Mouse (Mus musculus) left cerebral cortex, postnatal 36 days (tissue): ENCODE measurements around the gene Snx11. TPM values are rescaled to one million over a fixed set of nuclear protein-coding genes. Genes with fewer than 3 reads are reported as not detected.

ENCODE experiments used
- DNase-seq, 2 experiments: peaks; one replicate each; pipeline ENCODE4 v3.0.0; 2021 to 2022; ENCODE audit warnings: low spot score in 2 of 2, mixed read lengths in 1 of 2
- intact Hi-C: fragments of 180-260 bp; cut with DNase I; formaldehyde crosslinking; loops from one replicate; pipeline ENCODE4 v1.15.1; 2025
- total RNA-seq, 2 experiments: library from RNA; stranded (reverse); gene quantifications; 2 replicates each; pipeline ENCODE4 v1.2.3; 2021

The Snx11 gene
- total RNA-seq, 2 experiments from 2014 or later, result 40.4 to 49.0 TPM

GRCm38 (mm10) chr11:96732657-96733056 lies 44.7 kb downstream of the Snx11 start:
- intact Hi-C loops, result no loop called here
- DNase-seq, result no peak

GRCm38 (mm10) chr11:96730327-96730726 lies 47.0 kb downstream of the Snx11 start:
- DNase-seq, result no peak
- intact Hi-C loops, result no loop called here

- no peak for DNase-seq
- intact Hi-C loops, result no loop called here
These were observed 47.9 kb downstream of the Snx11 start for GRCm38 (mm10) chr11:96729462-96729861.

GRCm38 (mm10) chr11:96728577-96728976 lies 48.8 kb downstream of the Snx11 start:
- intact Hi-C loops, result no loop called here
- no peak for DNase-seq

- DNase-seq, result no peak
- intact Hi-C loops, result no loop called here
These were observed 51.5 kb downstream of the Snx11 start for GRCm38 (mm10) chr11:96725833-96726232.

GRCm38 (mm10) chr11:96718609-96719008 lies 58.8 kb downstream of the Snx11 start:
- intact Hi-C loops, result no loop called here
- DNase-seq, result no peak

Other genes with a start within 250 kb of the Snx11 start
- 10 to 100 TPM; 40.8 to 46.9 TPM for gene Cbx1, start 11.6 kb upstream of the Snx11 start, total RNA-seq
- gene Nfe2l1, start 52.4 kb upstream of the Snx11 start, total RNA-seq, result 100 to 1,000 TPM; 262 to 282 TPM
- 1 to 10 TPM; 4.5 to 5.0 TPM for gene Copz2, start 72.3 kb upstream of the Snx11 start, total RNA-seq
- 10 to 100 TPM; 30.3 to 31.5 TPM for gene Cdk5rap3, start 138.9 kb upstream of the Snx11 start, total RNA-seq
- not detected for gene Prr15l, start 150.5 kb upstream of the Snx11 start, total RNA-seq
- 10 to 100 TPM; 36.1 to 43.1 TPM for gene Pnpo, start 166.4 kb upstream of the Snx11 start, total RNA-seq
- 10 to 100 TPM; 13.1 to 14.5 TPM for gene Sp2, start 205.4 kb upstream of the Snx11 start, total RNA-seq
- 1 to 10 TPM; 2.2 to 2.5 TPM for gene Sp6, start 235.8 kb upstream of the Snx11 start, total RNA-seq